Mouse (Mus musculus): ENCODE data around the gene Rfc4.

The Rfc4 gene

GRCm38 (mm10) chr16:23132336-23132735, 4.8 kb upstream of the Rfc4 start:
- no peak for DNase-seq

GRCm38 (mm10) chr16:23130303-23130702, 2.8 kb upstream of the Rfc4 start:
- no peak for DNase-seq

DNA sequence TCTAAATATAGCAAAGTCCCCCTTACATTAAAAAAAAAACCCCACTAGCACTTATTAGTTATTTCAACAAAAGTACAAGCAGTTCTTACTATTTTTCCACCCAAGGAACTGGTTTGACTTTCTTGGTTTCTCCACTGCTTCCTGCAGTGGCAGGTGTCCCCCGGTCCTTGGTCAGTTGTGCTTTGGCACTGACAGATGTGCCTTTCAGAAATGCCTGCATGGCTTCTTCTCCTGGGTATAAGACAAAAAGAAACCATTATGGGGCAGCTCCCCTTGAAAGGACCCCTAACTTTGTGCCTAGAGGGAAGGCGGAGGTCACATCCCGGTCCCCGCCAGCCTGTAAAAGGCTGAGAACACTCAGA, 245 bp downstream of the Rfc4 start:
- DNase-seq: no peak

DNA sequence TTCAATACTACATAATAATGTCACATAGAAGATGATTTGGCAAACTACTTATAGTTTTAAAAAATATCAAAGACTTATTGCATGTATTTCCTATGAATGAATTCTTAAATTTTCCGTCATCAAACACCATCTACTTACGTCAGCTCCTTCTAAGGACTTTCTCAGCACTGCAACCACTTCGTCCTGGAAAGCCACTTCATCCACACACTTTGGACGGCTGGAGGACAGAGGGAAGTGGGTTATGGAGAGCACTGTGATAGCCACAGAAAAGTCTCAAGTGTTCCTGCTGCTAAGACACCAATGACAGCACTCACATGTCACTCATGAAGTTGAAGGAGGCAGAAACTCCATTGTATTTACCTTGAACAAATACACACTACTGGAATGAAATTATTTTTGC, 3.1 kb downstream of the Rfc4 start:
- DNase-seq: no peak

DNA sequence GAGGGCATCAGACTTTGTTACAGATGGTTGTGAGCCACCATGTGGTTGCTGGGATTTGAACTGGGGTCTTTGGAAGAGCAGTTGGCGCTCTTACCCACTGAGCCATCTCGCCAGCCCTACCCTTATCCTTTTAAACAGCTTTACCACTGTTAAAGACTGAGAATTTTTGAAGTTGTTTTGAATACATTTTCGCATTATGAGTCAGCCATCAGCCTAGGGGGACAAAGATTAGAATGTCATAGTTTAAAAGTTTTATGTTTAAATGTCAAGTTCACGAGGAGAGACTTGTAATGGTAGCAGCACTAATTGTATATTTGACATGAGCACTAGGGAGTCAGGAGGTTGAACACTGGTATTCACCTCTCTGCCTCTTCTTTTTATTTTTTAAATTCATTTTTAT, 4.4 kb downstream of the Rfc4 start:
- no peak for DNase-seq

GRCm38 (mm10) chr16:23122446-23122845, 5.1 kb downstream of the Rfc4 start:
- no peak for DNase-seq

DNA sequence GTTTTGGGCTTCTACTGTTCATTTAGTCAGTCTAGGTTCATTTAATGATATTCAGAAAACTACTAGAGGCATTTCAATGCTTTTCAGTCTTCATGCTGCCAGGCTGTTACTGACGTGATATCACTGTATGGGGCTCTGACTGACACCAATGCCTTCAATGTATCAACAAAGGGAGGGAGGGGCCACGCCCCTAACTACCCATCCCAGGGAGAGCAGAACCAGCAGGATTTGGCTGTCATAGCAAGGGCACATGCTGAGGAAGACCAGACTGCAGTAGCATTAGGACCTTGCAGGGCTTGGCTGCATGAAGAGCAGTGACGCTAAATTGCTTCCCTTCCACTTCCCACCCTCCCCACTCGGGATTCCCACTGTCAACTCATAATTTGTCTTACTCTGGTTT, 10.4 kb downstream of the Rfc4 start:
- no peak for DNase-seq

DNA sequence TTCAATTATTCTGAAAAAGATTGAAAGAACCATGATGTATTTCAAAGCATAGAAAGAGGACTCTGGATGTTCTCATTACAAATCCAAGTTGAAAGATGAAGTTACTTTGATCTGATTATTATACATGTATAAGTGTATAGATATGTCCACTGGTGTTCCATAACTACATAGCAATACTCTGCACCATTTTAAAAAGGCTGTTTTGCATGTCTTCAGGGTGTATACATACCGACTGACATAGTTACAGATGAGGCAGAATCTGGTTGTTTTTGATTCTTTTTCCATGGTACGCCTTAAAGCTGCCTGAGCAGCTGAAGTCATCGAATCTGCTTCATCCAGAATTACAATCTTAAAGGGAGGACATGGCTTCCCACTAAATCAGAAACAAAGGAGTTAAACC, 12.1 kb downstream of the Rfc4 start:
- no peak for DNase-seq

GRCm38 (mm10) chr16:23114339-23115171, 13.0 kb downstream of the Rfc4 start:
- no peak for DNase-seq

GRCm38 (mm10) chr16:23113903-23114302, 13.6 kb downstream of the Rfc4 start:
- DNase-seq: no peak

GRCm38 (mm10) chr16:23112861-23113435, 14.6 kb downstream of the Rfc4 start:
- no peak for DNase-seq

- no peak for DNase-seq
Measured at GRCm38 (mm10) chr16:23112348-23112747, 15.2 kb downstream of the Rfc4 start.

DNA sequence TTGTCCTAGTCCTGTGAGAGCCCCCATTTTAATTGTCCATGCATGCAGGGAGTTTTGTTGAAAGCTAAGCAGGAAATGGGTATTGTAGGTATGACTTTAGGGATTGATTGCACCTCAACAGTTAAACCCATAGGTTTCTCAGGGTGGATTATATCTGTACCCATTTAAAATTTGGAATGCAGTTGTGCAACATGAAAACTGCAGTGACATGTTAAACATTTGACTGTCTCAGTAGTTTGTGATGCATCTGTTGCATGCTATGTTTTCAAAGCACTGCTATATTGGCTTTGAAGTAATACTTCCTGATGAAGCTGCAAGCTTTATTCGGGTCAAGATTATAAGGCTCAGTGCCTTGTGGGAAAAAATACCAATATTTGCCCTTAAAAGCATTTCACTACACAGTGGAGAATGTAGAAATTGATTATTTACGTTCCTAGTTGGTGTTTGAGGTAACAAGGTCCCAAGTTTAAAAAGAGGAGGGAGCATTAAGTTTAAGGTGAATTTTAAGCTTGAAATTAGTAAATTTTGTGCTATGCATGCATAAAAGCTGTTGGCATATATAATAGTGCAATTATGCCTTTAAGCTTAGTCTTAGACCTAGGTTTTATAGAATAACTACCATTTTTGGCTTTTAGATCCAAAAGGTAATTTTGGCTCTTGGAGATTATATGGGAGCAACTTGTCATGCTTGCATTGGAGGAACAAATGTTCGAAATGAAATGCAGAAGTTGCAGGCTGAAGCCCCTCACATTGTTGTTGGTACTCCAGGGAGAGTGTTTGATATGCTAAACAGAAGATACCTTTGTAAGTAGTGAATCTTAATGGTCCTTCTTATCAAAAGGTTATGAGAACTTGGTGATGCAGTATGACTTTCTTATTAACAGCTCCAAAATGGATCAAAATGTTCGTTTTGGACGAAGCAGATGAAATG, 17.9 kb downstream of the Rfc4 start:
- no peak for DNase-seq

DNA sequence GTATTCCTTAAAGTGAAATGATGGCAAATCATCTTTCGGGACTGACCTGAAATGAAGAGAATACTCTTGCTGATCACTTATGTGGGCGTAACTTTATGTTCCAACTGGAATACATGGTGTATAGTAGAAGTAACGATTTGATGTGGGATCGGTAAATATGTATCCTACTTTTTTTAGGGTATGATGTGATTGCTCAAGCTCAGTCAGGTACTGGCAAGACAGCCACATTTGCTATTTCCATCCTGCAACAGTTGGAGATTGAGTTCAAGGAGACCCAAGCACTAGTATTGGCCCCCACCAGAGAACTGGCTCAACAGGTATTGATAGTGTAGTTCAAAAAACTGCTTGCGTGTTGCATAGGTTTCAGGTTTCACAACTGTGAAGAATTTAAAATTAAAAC, 18.6 kb downstream of the Rfc4 start:
- DNase-seq: no peak

DNA sequence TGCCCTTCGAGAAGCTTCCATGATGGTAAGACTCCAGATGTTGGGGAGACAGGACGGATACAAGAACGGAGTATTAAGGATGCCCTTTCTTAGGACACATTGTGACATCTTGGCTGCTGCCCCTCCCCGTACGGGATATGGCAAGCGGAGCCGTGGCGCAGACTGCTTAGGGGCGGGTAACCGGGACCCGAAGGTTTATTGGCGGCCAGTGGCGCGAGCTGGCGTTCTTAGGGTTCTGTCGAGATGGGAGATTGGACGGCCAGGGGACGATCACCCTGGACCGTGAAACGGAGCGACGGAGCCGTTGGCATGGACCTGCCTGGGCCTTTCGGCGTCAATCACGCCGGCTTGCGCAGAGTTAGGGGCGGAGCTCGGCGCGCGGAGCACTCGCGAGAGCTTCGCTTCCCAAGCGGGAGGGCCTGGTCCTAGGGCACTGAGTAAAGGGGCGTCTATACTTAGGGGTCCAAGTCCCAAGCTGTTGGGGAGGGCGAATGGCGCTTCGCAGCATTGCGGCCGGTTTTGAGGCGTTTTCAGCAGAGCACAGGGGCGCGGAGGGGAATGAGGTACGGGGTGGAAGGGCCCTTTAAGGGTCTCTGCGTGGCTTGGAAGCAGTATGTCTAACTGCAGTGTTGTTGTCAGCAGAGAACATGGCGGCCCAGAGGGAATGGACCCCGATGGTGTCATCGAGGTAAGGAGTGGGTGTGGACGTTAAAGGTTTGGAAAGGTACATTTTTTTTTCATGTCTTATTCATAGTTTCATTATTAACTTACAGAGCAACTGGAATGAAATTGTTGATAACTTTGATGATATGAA, 19.4 kb downstream of the Rfc4 start:
- peak; percentile 89 to 92 for DNase-seq

DNA sequence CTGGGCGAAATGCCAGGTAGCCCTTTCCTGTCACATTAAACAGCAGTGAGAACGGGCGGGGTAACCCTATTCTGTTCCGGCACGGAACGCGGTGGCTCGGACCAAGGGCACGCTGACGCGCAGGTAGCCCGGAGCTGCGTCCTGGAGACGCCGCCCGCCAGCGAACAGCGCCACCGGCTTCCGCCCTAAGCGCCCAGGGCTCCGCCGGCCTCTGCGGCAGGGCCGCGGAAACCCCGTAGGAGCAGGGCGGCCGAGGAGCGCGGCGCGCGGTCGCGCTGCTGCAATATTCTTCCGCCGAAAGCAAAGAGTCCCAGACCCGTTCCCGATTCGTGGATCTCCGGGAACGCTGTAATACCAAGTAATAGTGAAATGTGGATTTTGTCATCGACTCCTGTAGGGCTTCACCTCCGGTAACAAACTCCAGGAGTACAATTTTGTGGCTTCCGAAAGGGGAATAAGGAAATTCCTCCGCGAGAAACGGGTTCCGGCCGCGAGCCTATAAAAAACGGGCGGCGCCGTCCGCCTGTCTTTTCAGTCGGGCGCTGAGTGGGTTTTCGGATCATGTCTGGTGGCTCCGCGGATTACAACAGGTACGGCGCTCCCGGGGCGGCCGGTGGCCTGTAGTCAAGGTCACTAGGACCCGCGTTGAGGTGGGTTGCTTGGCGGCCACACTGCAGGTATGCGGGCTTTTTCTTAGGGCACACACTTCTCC, 20.1 kb downstream of the Rfc4 start, which contains the start of gene Eif4a2:
Gene Eif4a2 (plus strand): TSS at position 214 of the 712 bp plus-strand sequence.
- DNase-seq: peak; percentile 95 to 97

- DNase-seq: no peak
Measured at GRCm38 (mm10) chr16:23106121-23106520, 21.4 kb downstream of the Rfc4 start.

DNA sequence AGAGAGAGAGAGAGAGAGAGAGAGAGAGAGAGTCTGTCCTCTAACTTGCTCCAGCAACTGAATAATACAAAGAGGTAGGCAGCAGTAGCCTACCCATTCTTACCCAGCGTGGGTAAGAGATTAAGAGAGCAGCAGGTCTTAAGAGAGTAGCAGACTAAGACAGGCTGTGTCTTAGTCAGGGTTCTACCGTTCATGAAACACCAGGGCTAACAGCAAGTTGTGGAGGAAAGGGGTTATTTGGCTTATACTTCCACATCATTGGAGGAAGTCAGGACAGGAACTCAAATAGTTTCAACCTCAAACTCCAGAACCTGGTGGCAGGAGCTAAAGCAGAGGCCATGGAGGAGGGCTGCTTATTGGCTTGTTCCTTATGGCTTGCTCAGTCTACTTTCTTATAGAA, 23.7 kb downstream of the Rfc4 start:
- no peak for DNase-seq

GRCm38 (mm10) chr16:23103038-23103745, 24.3 kb downstream of the Rfc4 start:
- DNase-seq: no peak

GRCm38 (mm10) chr16:23102340-23103037, 25.0 kb downstream of the Rfc4 start:
- no peak for DNase-seq

- DNase-seq: no peak
Measured at GRCm38 (mm10) chr16:23100613-23101012, 26.9 kb downstream of the Rfc4 start.

All from cerebellum, postnatal 14 days (tissue).